Mouse (Mus musculus) kidney, embryonic 14.5 days (tissue): ENCODE results near the gene Stab1. TPM values are rescaled to one million over a fixed set of nuclear protein-coding genes. Genes with fewer than 3 reads are reported as not detected.
A peak's percentile ranks its signal among the peaks of the same experiment; 100 is the strongest.

Source experiments
- ATAC-seq: fragments of 200-750 bp; cut with Nextera tagmentation; 2 replicates; pipeline ENCODE4 v1.8.0; 2017; ENCODE audit warnings: moderate number of reproducible peaks, mild to moderate bottlenecking, moderate TSS enrichment, moderate library complexity; ENCODE audit not compliant: low FRiP score, low TSS enrichment
- H3K27ac ChIP-seq: fragments of 300-500 bp; sonication (generic); 2 replicates; pipeline ENCODE4 v1.5.1; 2014; ENCODE audit warnings: low read depth, mild to moderate bottlenecking, low read length, moderate library complexity, mixed read lengths
- H3K27me3 ChIP-seq: fragments of 300-500 bp; sonication (generic); 2 replicates; pipeline ENCODE4 v1.6.1; 2014; ENCODE audit warnings: mild to moderate bottlenecking, low read length; ENCODE audit not compliant: control insufficient read depth, insufficient read depth
- H3K36me3 ChIP-seq: fragments of 300-500 bp; sonication (generic); 2 replicates; pipeline ENCODE4 v1.6.1; 2014; ENCODE audit warnings: low read length, mixed read lengths; ENCODE audit not compliant: control insufficient read depth, insufficient read depth
- H3K4me1 ChIP-seq: fragments of 300-500 bp; sonication (generic); 2 replicates; pipeline ENCODE4 v1.6.1; 2014; ENCODE audit warnings: low read length, mixed read lengths; ENCODE audit not compliant: control insufficient read depth, insufficient read depth
- H3K4me2 ChIP-seq: fragments of 300-500 bp; sonication (generic); replicated peaks from 2 replicates; pipeline ENCODE4 v1.6.1; 2014; ENCODE audit warnings: low read depth, mild to moderate bottlenecking, low read length
- H3K4me3 ChIP-seq: fragments of 300-500 bp; sonication (generic); 2 replicates; pipeline ENCODE4 v1.5.1; 2014; ENCODE audit warnings: mild to moderate bottlenecking, low read length
- H3K9ac ChIP-seq: fragments of 300-500 bp; sonication (generic); 2 replicates; pipeline ENCODE4 v1.6.1; 2014; ENCODE audit warnings: low read depth, mild to moderate bottlenecking, low read length, moderate library complexity
- H3K9me3 ChIP-seq: fragments of 300-500 bp; sonication (generic); 2 replicates; pipeline ENCODE4 v1.6.1; 2016; ENCODE audit warnings: low read length; ENCODE audit not compliant: control insufficient read depth
- WGBS: fragments of 180-500 bp; shearing (Covaris S2); extraction: QIAGEN DNeasy Blood & Tissue Kit; methylation state at CpG from one replicate; pipeline ENCODE4 v1.1.7; 2014; 5-methylcytosine and 5-hydroxymethylcytosine counted together
- polyA plus RNA-seq: library from polyadenylated mRNA; unstranded; fragments of >200 nt; fragmentation: Nextera tagmentation; extraction: Ambion mirVana; gene quantifications from 2 replicates; pipeline ENCODE4 v1.2.1, GENCODE M21; 2014

The Stab1 gene
- polyA plus RNA-seq, 1 experiment from 2014 or later = 41.1 TPM

DNA sequence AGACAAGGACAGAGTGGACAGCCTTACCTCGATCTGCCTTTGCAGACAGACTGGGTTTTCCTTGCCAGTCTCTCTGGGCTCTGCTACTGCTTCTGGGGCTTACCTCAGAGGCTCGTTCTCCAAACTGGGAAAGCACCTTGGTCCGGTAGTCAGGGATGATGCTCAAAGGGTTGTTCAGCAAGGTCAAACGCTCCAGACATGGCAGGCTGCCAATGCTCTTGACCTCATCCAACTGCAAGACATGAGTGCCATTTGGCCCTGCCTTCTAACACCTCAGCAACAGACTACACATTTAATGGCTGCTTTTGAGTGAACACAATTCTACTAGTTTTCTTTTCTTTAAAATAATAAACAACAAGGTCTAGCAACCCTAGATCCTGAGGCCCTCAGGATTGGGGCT is 18.2 kb upstream of the Stab1 start:
- ATAC-seq = no peak
- Histone ChIP-seq H3K4me2 (no peak overlapping the region), H3K4me1 (no peaks in the 10 kb centered on the region), H3K36me3 (peaks cover 100% of the 10 kb centered on the region), H3K4me3 (no peak overlapping the region), H3K27me3 (no peaks in the 10 kb centered on the region), H3K9me3 (no peaks in the 10 kb centered on the region), H3K27ac (no peak overlapping the region), H3K9ac (no peak overlapping the region)
- WGBS = 81% methylated on average over 4 of the region's 4 CpGs

DNA sequence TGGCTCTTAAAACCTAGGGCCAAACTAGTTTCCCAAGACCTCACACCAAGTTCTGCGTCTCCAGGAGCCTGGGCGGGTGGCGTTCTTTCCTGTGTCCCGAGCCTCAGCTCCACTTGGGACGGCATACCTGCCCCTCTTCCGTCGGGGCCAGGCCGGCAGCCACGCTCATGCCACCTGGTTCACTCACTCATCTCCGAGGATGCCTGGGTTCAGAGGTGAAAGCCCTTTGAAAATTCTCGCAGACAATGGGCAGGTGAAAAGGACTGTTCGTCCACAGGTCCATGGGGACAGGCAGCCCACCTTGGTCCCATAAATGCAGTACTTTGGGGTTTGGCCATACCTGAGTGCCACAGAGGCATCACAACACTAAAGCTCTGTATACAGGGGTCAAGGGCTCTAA is 15.8 kb upstream of the Stab1 start:
- Histone ChIP-seq H3K36me3 (peaks cover 100% of the 10 kb centered on the region), H3K4me3 (no peak overlapping the region), H3K9ac (no peak overlapping the region), H3K9me3 (no peaks in the 10 kb centered on the region), H3K27me3 (no peaks in the 10 kb centered on the region), H3K4me2 (no peak overlapping the region), H3K4me1 (no peaks in the 10 kb centered on the region), H3K27ac (no peak overlapping the region)
- WGBS = 92% methylated on average over 12 of the region's 12 CpGs
- ATAC-seq = no peak

DNA sequence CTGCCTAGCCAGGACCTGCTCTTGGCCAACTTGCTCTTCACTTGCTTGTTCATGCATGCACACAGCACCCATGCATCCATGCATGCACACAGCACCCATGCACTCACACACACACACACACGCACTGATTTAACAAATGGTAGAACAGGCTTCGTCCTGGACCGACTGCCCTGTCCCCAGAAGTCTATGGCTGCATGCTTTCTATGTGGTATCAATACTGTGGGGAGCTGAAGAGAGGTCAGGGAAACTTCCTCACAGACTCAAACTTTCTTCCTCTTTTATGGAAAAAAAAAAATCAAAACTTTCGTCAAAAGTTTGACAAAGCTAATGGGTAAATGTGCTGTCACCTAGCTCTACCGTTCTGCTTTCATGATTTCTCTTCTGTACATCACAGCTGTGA is 15.1 kb upstream of the Stab1 start:
- 77% methylated on average over 5 of the region's 5 CpGs for whole genome bisulfite sequencing
- Histone ChIP-seq H3K4me3 (no peak overlapping the region), H3K27ac (0 out of 2 replicates have a peak overlapping the region, but pooled peaks have one; percentile 30), H3K27me3 (no peaks in the 10 kb centered on the region), H3K4me2 (no peak overlapping the region), H3K4me1 (no peaks in the 10 kb centered on the region), H3K9me3 (no peaks in the 10 kb centered on the region), H3K9ac (no peak overlapping the region), H3K36me3 (peaks cover 100% of the 10 kb centered on the region)
- no peak for ATAC-seq

DNA sequence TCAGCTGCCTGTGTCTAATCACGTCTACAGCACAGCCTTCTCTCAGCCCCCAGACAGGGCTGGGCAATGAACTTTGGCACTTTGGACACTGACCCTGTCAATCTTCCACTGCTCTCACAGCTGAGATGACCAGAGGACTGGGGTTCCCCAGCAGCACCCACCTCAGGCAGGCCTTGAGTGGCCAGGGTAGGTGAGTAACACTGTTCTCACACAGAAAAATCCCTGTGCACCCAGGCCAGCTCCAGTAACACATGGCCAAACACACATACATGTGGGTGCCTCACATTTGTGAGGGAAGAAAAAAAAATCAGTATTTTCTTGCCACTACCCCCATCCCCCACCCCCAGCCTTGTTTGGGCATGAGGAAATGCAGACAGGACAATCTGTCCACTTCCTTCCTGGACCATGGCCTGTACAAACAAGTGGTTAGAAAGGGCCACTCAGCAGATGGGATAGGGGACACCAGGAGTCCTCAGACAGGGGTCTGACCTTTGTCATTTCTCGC is 14.4 kb upstream of the Stab1 start:
- no peak overlapping the region for H3K4me3 ChIP-seq
- WGBS = 71% methylated on average over 2 of the region's 2 CpGs
- H3K4me2 ChIP-seq = no peak overlapping the region
- no peak overlapping the region for H3K9ac ChIP-seq
- no peak overlapping the region for H3K27ac ChIP-seq
- peaks cover 99% of the 10 kb centered on the region for H3K36me3 ChIP-seq
- no peaks in the 10 kb centered on the region for H3K4me1 ChIP-seq
- ATAC-seq = peak; percentile 51; the same call in 1 of the 2 replicates
- H3K9me3 ChIP-seq = no peaks in the 10 kb centered on the region
- H3K27me3 ChIP-seq = no peaks in the 10 kb centered on the region

DNA sequence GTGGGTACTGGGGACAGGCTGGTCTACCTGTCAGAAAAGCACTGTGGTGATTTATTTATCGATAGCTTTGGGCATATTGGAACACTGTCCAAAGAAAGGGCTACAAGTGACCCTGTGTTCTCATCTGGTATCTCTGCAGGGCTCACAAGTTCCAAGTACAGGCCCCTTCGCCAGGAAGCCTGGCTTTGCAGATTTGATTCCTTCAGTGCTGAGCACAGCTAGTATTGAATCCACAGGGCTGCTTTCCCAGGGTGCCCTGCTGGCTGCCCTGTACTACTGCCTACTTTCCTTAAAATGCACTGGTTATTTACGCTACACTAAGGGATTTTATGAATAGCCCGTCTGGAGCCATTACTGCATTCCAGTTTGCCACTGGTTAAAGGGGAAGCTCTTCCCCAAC is 13.1 kb upstream of the Stab1 start:
- Histone ChIP-seq H3K9me3 (no peaks in the 10 kb centered on the region), H3K27ac (no peak overlapping the region), H3K27me3 (no peaks in the 10 kb centered on the region), H3K36me3 (peaks cover 99% of the 10 kb centered on the region), H3K9ac (no peak overlapping the region), H3K4me1 (no peaks in the 10 kb centered on the region), H3K4me3 (no peak overlapping the region), H3K4me2 (no peak overlapping the region)
- WGBS = 77% methylated on average over 4 of the region's 4 CpGs
- no peak for ATAC-seq

DNA sequence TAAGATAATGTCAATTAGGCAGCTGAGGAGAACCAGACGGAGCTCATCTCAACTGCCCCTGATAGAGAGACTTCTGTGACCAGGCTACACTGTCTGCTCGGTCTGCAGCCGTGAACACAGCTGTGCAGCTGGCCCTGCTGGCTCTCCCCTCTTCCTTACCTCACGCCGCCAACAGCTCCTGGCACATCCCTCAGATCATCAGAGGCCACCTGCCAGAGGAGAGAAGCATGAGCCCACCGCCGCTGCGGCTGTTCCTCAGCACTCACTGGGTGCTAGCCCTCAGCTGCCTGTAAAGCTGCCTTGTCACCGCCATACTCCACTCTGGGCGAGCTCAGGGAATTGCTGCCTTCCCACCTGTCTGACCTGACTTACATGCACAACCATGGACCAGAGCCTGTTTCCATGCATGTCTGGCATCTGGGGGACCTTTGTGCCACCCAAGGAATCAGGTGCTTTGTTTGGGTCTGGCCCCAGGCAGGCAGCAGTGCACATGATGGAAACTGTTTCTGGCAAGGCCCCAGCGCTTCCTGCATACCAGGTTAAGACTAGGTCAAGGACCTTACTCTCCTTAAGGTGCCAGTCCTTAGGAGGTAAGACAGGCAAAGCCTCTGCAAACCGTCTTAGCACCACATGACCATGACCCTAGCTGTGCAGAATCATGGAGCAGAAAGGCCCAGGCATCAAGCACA is 11.4 kb upstream of the Stab1 start:
- H3K4me3 ChIP-seq = no peak overlapping the region
- H3K27me3 ChIP-seq = no peaks in the 10 kb centered on the region
- H3K36me3 ChIP-seq = peaks cover 99% of the 10 kb centered on the region
- no peak overlapping the region for H3K27ac ChIP-seq
- H3K9ac ChIP-seq = no peak overlapping the region
- WGBS = 92% methylated on average over 12 of the region's 12 CpGs
- no peak for ATAC-seq
- no peaks in the 10 kb centered on the region for H3K4me1 ChIP-seq
- H3K9me3 ChIP-seq = no peaks in the 10 kb centered on the region
- no peak overlapping the region for H3K4me2 ChIP-seq

DNA sequence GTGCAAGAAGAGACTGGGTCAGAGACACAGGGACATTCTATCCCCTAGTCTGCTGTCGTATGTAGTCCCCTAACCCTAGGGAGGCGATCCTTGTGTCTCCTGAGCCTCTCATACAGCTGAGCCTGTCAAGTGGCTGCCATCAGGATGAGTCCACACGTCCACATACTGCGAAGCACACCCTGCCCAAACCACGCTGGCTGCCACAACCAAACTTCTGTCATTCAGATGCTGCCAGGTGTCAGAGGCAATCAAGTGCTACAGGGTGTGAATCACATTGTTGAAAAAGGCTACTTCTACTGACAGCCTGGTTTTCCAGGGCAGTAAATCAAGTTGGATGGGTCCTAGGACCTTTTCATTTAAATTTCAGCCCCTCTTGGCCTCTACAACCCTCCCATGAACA is 9.3 kb upstream of the Stab1 start:
- no peak for ATAC-seq
- Histone ChIP-seq H3K9me3 (no peaks in the 10 kb centered on the region), H3K9ac (no peak overlapping the region), H3K27me3 (no peaks in the 10 kb centered on the region), H3K36me3 (peaks cover 99% of the 10 kb centered on the region), H3K4me2 (no peak overlapping the region), H3K4me3 (no peak overlapping the region), H3K4me1 (no peaks in the 10 kb centered on the region), H3K27ac (no peak overlapping the region)
- WGBS = 82% methylated on average over 5 of the region's 5 CpGs

DNA sequence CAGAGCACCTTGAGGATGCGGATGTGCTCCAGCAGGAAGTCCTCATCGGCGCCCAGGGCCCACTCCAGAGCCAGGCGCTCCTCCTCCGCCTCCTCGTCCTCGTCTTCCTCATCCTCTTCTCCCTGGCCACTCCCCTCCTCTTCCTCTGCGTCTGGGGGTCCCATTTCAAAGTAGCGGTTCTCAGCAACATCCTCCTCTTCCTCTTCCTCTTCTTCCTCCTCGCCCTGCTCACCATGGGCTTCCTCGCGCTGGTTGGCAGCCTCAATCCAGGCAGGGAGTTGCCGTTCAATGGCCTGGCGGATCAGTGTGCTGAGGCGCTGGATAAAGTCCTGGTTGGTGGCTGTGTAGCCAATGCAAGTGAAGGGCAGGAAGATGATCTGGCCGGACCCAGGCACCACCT is 8.8 kb upstream of the Stab1 start:
- H3K4me1 ChIP-seq = no peaks in the 10 kb centered on the region
- no peaks in the 10 kb centered on the region for H3K9me3 ChIP-seq
- 88% methylated on average over 16 of the region's 16 CpGs for WGBS
- no peak overlapping the region for H3K4me3 ChIP-seq
- H3K27ac ChIP-seq = no peak overlapping the region
- H3K9ac ChIP-seq = no peak overlapping the region
- peaks cover 99% of the 10 kb centered on the region for H3K36me3 ChIP-seq
- no peak for ATAC-seq
- no peak overlapping the region for H3K4me2 ChIP-seq
- H3K27me3 ChIP-seq = no peaks in the 10 kb centered on the region

DNA sequence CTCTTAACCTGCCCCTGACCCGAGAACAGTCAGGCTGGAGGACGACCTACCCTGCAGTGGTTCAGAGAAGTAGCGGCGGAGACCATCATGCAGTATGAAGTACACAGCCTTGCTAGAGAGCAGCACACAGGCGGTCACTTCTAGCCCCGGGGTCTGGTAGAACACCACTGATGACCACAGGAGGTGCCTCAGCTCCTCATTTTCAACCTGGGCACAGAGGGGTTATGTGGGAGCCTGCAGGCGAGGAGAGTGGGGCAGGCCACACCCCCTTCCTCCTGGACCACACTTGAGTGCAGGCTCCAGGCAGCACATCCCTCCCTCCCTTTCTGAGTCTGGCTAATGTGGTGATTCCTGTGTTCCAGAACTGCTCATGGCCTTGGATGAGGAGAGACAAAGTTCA is 5.1 kb upstream of the Stab1 start:
- Histone ChIP-seq H3K4me2 (no peak overlapping the region), H3K4me3 (no peak overlapping the region), H3K4me1 (0 out of 2 replicates have a peak, but pooled peaks cover 4% of the 10 kb centered on the region), H3K9ac (no peak overlapping the region), H3K9me3 (no peaks in the 10 kb centered on the region), H3K27me3 (no peaks in the 10 kb centered on the region), H3K27ac (no peak overlapping the region), H3K36me3 (peaks cover 86% of the 10 kb centered on the region)
- ATAC-seq = no peak
- WGBS = 90% methylated on average over 7 of the region's 7 CpGs
